Mouse (Mus musculus): Measurements from ENCODE around the gene Pitpnb.

Gene Pitpnb

GRCm38 (mm10) chr5:111423011-111423410, 92.4 kb downstream of the Pitpnb start:
- DNase-seq: no peak

- no peak for DNase-seq
Observed at GRCm38 (mm10) chr5:111423616-111424015, 93.1 kb downstream of the Pitpnb start.

- no peak for DNase-seq
Observed at GRCm38 (mm10) chr5:111425813-111426212, 95.2 kb downstream of the Pitpnb start.

- DNase-seq: no peak
Observed at GRCm38 (mm10) chr5:111426249-111426648, 95.7 kb downstream of the Pitpnb start.

- DNase-seq: no peak
Observed at GRCm38 (mm10) chr5:111428882-111429281, 98.3 kb downstream of the Pitpnb start.

- no peak for DNase-seq
Observed at GRCm38 (mm10) chr5:111429726-111430125, 99.2 kb downstream of the Pitpnb start.

GRCm38 (mm10) chr5:111431007-111431730, 100.6 kb downstream of the Pitpnb start:
- DNase-seq: no peak

GRCm38 (mm10) chr5:111432842-111433241, 102.3 kb downstream of the Pitpnb start:
- no peak for DNase-seq

- DNase-seq: no peak
Observed at GRCm38 (mm10) chr5:111434342-111434842, 103.8 kb downstream of the Pitpnb start.

GRCm38 (mm10) chr5:111436260-111436659, 105.7 kb downstream of the Pitpnb start:
- DNase-seq: no peak

- DNase-seq: no peak
Observed at GRCm38 (mm10) chr5:111437205-111437604, 106.6 kb downstream of the Pitpnb start.
